Mouse (Mus musculus) left cerebral cortex, postnatal 14 days (tissue): ENCODE results near the gene Tapt1. TPM values are rescaled to one million over a fixed set of nuclear protein-coding genes. Genes with fewer than 3 reads are reported as not detected.

Experiments
- DNase-seq, 2 experiments: peaks; one replicate each; pipeline ENCODE4 v3.0.0; 2021 to 2022; ENCODE audit warnings: low spot score in 2 of 2, mixed read lengths in 1 of 2
- intact Hi-C: fragments of 180-260 bp; cut with DNase I; formaldehyde crosslinking; loops from one replicate; pipeline ENCODE4 v1.15.1; 2025
- total RNA-seq, 2 experiments: library from RNA; stranded (reverse); gene quantifications; 2 replicates each; pipeline ENCODE4 v1.2.3; 2021

Tapt1 gene
- total RNA-seq, 2 experiments from 2014 or later: 44.1 to 45.0 TPM

DNA sequence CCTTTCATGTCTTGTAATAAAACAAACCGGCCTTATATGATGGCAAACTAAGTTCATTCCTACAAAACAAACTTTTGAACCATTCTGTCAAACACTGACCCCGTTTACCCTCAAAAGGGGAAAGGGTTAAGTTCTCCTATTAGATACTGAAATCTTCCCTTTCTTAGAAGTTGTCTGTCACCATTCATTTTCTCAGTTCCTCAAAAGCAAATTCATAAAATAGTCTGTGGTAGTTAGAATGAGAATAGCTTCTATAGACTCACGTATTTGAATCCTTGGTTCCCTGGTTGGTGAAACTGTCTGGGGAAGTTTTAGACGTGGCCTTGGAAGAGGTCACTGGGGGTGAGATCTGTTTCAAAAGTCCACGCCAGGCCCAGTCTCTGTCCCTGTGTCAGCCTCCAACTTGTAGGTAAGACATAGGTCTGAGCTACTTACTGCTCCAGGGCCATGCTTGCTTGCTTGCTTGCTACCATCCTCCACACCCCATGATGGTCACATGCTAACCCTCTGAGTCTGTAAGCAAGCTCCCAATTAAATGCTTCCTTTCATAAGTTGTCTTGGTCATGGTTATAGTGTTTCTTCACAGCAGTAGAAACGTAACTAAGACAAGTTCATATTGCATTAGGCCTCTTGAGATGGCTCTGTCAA is 14.5 kb downstream of the Tapt1 start:
- intact Hi-C loops: no loop called here
- DNase-seq: no peak

GRCm38 (mm10) chr5:44207286-44207685 is 19.1 kb downstream of the Tapt1 start:
- DNase-seq: no peak
- intact Hi-C loops: loop anchor here (10.0 kb wide), 1 partner anchor 152 kb away; no protein-coding TSS in a partner anchor

DNA sequence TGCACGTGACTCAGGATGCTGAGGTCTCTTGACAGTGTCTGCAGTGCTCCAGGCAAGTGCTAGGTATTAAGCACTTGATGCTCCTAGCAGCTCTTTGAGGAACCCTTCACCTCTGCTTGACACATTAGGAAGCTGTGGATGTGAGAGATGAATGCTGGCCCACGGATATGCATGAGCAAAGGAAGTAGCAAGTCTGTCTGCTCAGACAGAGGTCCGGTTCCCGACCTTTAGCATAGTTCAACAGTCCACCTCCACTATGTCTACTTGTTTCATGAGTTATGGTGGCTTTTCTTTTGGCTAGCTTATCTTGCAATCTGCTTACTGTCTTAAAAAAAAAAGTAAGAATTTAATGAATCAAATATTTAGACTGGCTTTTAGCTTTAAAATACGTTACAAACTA is 19.8 kb downstream of the Tapt1 start:
- DNase-seq: no peak
- intact Hi-C loops: loop anchor here (10.0 kb wide), 1 partner anchor 152 kb away; no protein-coding TSS in a partner anchor

GRCm38 (mm10) chr5:44203410-44203809 is 23.0 kb downstream of the Tapt1 start:
- intact Hi-C loops: loop anchor here (10.0 kb wide), 1 partner anchor 149 kb away; no protein-coding TSS in a partner anchor

DNA sequence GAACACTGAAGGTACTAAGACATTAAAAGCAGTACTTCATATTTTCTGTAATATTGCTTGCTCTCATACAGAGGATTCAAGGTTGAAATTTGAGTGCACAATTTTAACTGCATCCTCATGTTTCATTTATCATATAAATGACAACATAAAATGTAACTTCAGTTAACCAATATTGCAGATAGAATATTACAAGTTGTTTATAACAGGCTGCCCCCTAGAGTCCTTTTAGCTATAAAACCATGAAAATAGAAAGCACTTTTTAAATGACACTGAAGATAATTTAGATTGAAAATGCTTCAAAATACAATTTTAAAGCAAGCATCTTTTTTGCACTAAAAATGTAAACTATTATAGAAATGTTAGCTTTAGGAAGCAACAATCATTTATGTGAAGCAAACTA is 24.8 kb downstream of the Tapt1 start:
- DNase-seq: no peak
- intact Hi-C loops: loop anchor here (10.0 kb wide), 1 partner anchor 147 kb away; no protein-coding TSS in a partner anchor

More at GRCm38 (mm10) chr5:44203410-44203809, 23.0 kb downstream of the Tapt1 start:
- DNase-seq: peak; percentile 48 to 60

- intact Hi-C loops: no loop called here
- DNase-seq: no peak
Observed at GRCm38 (mm10) chr5:44199109-44199508, 27.3 kb downstream of the Tapt1 start.

GRCm38 (mm10) chr5:44198471-44198870 is 28.0 kb downstream of the Tapt1 start:
- intact Hi-C loops: no loop called here
- no peak for DNase-seq

DNA sequence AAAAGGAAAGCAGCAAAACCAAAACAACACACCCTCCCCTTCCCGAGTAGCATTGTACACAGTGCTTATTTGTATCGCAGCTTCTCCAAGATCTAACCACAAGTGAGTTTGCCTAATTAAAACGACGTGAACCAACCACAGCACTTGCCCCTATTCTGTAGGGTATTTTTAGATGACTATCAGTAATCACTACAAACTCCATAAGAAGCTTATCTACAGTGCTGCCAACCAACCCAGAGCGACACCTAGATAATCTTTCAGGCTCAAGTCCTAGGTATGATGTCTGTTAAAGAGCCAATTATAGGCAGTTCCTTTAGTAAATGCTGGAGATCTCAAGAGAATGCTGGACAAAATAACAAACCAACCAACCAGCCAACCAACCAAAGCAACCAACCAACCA is 28.6 kb downstream of the Tapt1 start:
- DNase-seq: no peak
- intact Hi-C loops: no loop called here

DNA sequence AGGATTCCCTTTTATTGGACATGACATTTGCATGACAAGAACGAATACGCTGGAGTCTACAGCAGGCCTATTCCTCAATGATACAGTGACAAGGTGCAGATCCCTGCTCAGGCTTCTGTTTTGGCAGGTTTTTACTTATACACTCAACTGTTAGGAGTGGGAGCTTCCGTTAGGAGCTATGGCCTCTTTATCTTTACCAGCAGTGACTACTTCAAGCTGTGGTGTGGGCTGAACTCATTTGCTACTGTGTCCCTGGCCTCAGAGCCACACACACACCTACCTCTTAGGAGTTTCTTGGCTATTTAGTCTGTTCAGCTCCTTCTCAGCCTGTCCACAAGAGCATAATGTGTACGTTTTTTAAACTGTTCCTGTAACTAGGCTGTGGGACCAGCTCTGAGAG is 30.3 kb downstream of the Tapt1 start:
- no peak for DNase-seq
- intact Hi-C loops: no loop called here

DNA sequence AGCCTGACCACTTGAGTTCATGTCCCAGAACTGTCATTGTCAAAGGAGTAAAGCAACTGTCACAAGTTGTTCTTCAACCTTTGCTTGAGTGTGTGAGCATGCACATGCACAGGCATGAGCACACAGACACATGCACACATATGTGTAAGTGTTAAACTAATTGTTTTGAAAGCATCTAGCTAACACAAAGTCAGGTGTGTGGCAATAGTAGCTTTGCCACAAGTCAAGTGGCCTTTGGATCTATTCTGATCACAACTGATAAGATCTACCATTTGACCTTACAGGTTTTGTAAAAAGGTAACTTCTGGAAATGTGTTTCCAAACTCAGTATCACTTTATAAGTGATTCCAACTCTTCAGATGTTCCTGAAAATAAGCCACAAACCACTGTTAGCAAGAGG is 39.1 kb downstream of the Tapt1 start:
- no peak for DNase-seq
- intact Hi-C loops: no loop called here

GRCm38 (mm10) chr5:44181669-44182068 is 44.8 kb downstream of the Tapt1 start:
- intact Hi-C loops: no loop called here
- peak; percentile 24 to 48 for DNase-seq

GRCm38 (mm10) chr5:44180450-44180849 is 46.0 kb downstream of the Tapt1 start:
- DNase-seq: no peak

GRCm38 (mm10) chr5:44174046-44174445 is 52.4 kb downstream of the Tapt1 start:
- intact Hi-C loops: loop anchor here (5.0 kb wide), 1 partner anchor 88 kb away; no protein-coding TSS in a partner anchor
- DNase-seq: no peak

More at GRCm38 (mm10) chr5:44180450-44180849, 46.0 kb downstream of the Tapt1 start:
- intact Hi-C loops: no loop called here

DNA sequence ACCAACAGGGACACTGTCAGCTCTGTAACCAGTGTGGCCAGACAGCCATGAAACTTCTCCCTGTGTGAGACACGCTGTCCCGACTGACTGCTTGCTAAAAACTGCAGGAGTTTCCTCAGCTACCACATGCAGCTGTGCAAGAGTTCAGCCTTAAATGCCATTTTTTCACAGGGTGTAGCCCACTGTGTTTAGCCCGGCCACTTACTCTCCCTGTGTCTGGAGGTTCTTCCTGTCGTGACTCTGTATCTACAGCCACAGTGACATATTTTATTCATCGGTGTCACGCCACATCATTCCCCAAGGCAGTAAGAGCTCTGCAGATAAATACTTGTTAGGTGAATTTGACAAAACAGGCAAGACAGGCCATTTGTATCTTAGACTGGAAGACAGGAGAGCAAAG is 59.6 kb downstream of the Tapt1 start:
- DNase-seq: no peak
- intact Hi-C loops: no loop called here

- peak in 1 of 2 experiments; percentile 56 for DNase-seq
- intact Hi-C loops: no loop called here
Observed at GRCm38 (mm10) chr5:44165854-44166253, 60.6 kb downstream of the Tapt1 start.

DNA sequence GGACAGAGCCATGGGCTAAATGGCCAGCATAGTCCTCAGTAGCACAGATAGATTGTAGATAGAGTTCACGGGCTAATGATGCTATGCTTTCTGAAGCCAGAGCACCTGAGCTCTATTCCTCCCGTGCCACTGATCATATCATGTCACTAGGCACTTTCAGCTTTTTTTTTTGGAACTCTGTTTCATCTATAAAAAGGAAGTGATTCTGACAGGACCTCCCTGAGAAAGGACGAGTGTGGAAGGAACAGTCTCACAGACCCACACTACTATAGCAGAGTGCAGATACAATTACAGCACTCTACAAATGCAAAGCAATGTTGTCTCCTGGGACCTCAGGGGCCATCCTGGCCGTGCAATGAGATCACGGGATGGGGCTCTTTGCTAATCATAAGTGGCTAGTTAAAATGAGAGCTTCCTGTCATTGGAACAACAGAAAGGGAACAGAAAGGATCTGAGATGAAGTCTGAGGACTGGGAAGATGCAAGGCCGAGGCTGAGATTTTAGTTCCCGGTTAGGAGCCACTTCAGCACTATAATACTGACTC is 62.1 kb downstream of the Tapt1 start:
- intact Hi-C loops: no loop called here
- no peak for DNase-seq

GRCm38 (mm10) chr5:44163318-44163717 is 63.1 kb downstream of the Tapt1 start:
- intact Hi-C loops: no loop called here
- DNase-seq: no peak

DNA sequence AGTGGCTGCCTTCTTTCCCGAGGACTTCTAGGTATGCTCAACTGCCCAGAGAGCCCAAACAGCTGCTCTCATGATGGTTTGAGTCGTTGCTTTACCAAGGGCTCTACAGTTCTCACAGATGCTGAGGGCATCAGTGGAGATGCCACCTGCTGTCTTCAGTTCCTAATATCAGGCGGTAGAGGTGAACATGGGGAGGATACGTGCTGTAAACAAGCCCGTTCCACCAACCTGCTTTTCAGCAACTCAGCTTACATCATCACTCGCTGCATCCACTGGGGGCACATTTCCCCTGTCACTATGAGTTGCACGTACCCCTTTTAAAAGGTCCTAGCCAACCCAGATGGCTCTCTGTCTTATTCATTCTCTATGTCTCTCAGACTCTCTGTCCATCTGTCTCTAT is 63.6 kb downstream of the Tapt1 start:
- DNase-seq: no peak
- intact Hi-C loops: no loop called here

- intact Hi-C loops: no loop called here
- DNase-seq: no peak
Observed at GRCm38 (mm10) chr5:44159679-44160438, 66.6 kb downstream of the Tapt1 start.

GRCm38 (mm10) chr5:44159231-44159630 is 67.2 kb downstream of the Tapt1 start:
- DNase-seq: no peak
- intact Hi-C loops: no loop called here
